Mouse (Mus musculus) left cerebral cortex, adult 9 months (tissue): ENCODE results near the gene Stau1.
"Not testable (repeated sequence)": the region's sequence is repeated elsewhere in the genome, so short reads cannot be mapped to it uniquely, and the experiment has no call there.

Experiments
- DNase-seq, 2 experiments: peaks; one replicate each; pipeline ENCODE4 v3.0.0; 2022; ENCODE audit warnings: low spot score in 2 of 2

Gene Stau1

DNA sequence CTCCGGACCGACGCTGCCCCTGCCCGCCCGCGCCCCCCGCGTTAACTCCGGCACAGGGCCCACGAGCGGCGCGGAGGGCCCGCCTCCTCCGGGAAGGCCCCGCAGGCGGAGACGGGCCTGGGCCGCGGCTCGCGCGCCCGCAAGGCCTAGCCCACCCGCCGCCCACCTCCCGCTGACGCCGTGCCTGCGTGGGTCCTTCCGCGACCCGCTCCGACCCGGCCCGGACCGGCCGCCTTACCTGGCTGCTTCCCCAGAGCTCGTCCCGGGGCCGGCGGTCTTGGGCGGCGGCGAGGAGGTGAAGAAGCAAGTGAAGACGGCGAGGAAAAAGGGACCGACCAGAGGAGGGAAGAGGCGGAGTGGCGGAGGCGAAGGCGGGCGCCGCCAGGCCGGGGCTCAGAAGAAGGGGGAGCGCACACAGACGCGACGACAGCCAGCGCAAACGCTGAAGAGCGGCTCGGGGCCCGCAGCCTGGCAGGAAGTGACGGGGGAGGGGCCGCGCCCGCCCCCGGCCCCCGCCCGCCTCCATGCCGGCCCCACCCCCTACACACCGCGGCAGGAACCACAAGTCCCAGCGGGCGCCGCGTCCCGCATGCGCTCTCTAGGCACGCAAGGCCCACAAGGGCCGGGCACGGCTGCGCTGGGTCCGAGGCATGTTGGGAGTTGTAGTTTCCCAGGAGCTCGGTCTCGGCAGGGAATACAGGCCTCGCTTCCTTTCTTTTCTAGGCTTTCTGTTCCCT, at the start of gene Stau1:
TSS of gene Stau1 (minus strand) at position 504 of the 737 bp plus-strand sequence.
- peak; percentile 88 to 96 for DNase-seq

DNA sequence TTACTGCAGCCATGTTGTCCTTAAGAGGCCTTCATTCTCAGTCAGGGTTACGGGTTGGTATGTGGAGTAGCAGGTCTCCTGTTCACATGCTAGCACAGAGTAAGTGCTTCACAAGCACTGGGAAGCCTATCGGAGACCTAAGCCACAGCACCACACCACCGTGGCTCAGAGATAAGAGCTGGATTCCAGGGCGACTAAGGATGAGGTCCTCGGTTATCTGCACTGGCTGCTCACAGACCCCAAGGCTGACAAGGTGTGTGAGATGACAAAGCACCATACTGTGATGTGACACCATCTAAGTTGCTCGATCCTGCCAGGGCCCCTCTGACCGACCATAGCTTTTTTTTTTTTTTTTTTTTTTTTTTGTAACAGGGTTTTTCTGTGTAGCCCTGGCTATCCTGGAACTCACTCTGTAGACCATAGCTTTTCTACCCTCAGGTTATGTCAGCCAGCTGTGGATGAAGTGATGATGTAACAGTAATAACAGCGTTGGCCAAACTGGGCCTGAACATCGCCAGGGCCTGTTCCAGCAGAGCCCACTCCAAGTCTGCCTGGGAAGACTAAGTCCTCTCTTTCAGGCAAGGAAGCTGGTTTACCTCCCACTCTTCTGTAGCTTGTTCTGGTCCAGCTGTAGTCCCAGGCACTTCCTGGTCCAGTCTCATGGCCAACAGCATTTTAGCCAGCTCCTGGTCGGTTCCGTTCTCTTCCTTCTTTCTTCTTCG, 47.5 kb upstream of the Stau1 start:
- DNase-seq, result no peak

DNA sequence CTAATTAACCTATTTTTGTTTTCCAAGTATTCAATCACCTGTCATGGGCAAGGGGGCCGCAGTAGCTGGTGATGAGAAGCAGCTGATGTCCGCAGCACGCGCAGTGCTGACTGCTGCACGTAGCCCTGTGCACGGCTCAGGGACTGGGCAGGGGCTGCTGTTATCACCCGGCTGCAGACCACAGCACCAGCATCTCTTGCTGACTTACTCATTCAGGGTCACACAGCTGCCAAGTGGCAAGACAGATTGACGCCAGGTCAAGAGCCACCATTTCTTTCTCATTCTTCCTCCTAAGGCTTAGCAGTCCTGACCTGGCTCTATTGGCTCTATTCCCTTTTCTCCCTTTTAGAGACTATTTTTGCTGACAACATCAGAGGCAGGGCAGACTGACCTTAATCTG, 43.3 kb upstream of the Stau1 start:
- DNase-seq, result no peak

DNA sequence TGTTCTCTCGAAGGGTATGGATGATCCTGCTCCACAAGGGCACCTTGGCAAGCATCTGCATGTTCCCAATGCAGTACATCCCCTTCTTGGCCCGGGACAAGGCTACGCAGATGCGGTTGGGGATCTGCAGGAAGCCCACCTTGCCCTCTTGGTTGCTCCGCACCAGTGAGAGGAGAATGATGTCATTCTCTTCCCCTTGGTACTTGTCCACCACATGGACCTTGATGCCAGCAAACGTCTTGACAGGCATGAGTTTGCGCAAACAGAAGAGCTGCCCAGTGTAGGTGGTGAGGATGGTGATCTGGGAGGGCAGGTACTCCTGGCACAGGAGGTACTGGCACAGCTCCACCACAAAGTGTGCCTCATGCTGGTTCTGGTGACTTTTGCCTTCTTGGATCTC, 42.6 kb upstream of the Stau1 start:
- no peak for DNase-seq

DNA sequence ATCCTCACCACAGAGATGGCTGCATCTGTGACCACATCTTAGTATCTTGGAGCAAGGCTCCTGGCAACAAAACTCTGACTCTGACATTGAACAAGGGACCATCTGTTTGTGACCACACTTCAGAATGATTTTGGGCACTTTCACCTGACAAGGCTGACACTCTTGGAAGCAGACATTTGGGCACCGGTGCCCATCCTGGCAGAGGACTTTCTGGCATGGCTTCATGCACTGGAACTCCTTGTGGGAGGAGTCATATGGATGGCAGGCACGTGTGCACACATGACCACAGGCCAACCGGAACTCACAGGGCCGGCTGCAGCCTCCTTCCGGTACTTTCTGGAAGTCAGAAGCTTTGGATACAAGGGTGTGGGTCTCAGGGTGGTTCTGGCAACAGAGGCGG, 42.2 kb upstream of the Stau1 start:
- no peak for DNase-seq

DNA sequence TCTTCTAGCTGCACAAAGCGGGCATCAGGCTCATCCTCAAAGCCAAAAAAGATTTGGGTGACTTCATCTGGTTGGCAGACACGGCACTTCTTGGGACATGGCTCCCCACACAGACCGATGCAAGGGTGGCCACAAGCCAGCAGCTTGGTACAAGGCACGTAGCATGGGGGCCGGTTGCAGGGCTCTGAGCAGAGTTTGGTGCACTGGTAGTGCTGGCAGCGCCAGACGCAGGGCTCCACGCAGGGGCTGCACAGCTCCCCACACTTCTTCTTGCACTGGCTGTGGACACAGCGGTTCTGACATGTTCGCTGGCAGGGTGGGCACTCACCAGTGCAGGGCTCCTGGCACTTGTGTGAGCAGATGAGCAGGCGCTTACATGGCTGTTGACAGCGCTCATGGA, 41.6 kb upstream of the Stau1 start:
- DNase-seq, result no peak

DNA sequence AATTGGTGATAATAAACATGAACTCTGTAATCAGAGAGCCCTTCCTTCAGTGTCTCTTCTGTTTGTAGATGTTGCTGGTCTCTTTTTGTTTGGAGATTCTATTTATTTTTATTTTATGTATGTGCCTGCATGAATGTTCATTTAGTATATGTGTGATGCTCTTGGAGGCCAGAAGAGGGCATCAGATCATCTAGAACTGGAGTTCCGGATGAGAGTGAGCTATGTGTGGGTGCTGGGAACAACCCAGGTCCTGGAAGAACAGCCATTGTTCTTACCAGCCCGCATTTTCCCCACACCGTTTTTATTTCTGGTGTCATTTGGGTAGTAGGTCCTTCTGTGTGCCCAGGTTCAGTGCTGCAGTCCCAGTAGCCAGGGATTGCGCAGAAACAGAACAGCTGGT, 34.4 kb upstream of the Stau1 start:
- no peak for DNase-seq

DNA sequence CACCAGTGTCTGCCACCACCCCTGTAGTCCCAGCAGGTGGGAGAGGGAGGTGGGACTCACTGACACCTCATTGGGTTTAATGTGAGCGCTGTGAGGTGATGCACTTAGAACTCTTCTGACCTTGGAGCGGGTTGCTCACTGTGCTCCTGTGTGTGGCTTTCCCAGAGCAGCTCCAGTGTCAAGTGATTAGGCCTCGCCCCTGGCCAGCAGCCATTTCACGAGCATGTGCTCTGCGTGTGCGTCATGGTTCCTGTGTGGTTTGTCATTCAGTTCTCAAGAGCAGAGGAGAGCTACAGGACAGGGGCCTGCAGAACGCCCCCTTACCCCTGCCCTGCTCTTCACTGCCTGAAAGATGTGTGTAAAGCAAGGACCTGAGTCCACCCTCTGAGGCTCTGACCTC, 32.5 kb upstream of the Stau1 start:
- DNase-seq, result no peak

DNA sequence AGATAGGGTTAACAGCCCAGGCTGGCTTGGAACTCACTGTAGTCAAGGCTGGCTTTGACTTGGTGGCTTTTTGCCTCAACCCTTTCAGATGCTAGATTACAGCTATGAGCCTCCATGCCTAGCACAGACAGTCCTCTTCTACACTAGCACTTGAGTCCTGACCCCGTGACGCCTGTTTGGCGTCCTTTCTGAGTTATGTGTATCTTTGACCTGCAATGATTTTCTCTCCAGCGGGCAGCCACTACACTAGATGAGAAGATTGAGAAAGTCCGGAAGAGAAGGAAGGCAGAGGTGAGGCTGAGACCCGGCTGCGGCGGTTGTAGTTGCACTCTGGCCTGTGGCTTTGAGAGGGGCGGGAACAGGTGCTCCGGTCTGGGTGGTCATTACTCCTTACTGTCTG, 23.3 kb upstream of the Stau1 start:
- DNase-seq, result no peak

DNA sequence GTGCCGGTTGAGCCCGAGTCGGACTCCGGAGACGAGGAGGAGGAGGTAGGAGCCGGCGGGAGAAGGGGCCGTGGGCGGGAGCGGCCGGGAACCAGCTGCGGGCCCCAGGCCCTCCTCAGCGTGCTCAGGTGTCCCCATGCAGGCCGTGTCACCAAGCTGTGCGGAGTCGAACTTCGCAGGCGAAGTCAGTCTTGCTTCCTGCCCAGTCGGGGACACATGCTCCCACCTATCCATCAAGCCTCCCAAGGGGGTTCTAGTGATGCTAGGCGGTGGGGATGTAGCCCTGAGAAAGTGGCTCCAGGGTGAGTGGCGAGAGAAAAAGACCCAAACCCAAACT, 19.3 kb upstream of the Stau1 start:
- DNase-seq, result no peak

DNA sequence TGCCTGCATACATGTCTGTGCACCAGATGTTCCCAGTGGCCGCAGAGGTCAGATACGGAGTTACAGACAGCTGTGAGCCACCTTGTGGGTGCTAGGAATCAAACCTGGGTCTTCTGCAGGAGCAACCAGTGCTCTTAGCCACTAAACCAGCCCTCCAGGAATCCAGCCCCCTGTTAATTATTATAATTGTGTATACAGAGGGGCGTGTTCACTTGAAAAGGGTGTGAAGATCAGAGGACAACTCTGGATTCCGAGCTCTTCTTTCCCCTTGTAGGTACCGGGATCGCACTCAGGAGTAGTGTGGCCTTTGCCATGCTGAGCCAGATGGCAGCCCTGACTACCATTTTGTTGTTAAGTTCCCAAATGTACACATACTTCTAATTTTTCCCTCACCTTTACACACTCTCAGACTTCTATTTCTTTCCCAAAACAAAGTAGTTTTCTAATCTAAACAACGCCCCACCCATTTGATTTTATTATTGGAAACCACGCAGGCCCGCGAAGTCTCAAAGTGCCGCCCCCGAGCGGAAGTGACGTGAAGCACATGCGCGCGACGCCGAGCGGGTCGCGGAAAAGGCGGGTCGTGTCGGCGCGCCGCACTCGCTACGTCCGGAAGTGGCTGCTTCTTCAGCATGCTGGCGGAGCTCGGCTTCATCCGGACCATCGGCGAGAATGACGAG, 18.7 kb upstream of the Stau1 start, which contains the start of gene Ddx27:
TSS of gene Ddx27 (plus strand) at position 492 of the 680 bp plus-strand sequence.
- peak; percentile 66 to 93 for DNase-seq

DNA sequence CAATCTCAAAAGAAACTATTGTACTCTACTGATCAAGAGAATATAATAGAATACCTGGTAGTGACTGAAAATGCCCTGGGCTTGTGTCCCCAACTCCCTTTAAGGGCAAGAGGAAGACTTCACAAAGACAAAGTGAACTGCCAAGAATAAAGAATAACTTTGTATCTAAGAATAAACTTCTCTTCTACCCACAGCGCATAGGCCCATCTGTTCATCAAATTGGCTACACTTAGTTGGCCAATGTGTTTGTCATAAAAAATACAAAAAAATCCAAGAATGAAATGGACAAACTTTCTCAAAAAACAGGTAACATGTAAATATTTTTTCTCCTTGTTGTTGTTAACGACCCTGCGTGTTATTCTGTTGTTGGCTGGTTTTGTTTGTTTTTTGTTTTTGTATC, 14.4 kb upstream of the Stau1 start:
- no peak for DNase-seq

DNA sequence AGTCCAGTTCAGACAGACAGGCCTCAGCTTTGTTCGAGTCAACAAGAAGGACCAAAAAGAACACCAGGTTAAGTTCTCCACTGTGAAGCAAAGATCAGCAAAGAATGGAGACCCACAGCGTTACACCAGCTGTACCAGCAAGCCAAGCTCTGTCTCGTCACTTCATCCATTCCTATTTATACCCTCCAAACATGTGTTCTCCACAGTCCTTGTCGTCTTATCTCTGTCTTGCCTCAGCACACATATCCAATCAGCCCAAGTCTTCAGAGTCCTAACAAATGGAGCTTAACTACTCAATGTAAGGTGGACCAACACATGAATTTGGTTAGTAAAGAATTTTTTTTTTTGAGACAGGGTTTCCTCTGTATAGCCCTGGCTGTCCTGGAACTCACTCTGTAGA, 13.4 kb upstream of the Stau1 start:
- DNase-seq, result no peak

DNA sequence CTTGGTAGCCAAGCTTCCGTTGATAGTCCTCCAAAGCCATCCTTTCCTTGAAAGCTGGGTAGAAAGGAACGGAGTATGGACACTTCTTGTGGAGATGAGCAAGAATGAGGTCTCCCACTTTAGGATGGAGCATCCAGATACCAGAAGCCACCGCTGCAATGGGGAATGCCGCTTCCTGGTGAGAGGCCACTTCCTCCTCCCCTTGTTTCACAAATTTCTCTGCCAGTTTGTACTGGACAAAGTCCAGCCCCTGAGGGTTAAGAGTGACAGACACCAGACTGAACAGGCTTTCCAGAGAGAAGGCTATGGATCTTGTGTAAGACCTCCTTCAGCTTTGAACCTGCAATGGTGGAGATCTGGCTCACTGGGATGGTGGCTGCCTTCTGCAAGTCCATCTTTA, 11.5 kb upstream of the Stau1 start:
- DNase-seq, result not testable (repeated sequence)

DNA sequence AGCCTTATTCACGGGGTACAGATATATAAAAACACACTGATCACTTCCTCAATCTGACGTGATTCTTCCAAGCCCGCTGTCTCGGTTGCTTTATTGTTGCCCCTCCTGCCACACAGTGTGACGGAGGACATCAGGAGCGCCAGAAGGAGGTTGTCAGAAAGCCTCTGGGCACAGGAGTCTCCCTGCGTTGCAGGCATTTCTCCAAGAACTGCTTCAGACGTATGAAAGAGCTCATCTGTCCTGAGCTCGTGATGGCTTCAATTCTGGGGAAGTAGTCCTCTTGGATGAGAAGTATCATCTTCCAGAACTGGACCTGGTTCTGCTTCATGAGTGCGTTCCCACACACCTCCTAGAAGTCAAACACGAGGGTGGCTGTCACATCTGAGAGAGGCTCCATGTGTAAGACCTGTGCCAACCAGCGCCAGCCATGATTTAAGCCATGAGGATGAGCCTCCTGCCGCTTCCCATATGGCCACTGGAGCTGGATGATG, 10.9 kb upstream of the Stau1 start:
- peak in 1 of 2 experiments; percentile 20 for DNase-seq

DNA sequence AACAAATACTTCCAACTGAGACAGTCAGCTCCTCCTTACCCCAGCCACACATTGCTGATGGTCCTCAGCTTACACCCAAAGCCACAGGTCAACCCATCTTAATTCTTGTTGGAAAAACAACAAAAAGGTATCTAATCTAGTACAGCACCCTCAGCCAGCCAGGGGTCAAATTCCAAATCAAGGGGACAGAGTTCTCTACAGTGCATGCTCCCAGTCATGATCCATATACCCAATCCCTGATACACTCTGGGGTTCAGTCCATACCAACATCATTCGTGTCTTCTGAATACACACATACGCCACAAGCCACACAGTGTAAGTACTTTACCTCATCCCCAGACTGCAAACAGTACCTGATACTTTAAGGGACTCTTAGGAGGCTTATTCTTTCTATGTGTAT, 10.3 kb upstream of the Stau1 start:
- no peak for DNase-seq

DNA sequence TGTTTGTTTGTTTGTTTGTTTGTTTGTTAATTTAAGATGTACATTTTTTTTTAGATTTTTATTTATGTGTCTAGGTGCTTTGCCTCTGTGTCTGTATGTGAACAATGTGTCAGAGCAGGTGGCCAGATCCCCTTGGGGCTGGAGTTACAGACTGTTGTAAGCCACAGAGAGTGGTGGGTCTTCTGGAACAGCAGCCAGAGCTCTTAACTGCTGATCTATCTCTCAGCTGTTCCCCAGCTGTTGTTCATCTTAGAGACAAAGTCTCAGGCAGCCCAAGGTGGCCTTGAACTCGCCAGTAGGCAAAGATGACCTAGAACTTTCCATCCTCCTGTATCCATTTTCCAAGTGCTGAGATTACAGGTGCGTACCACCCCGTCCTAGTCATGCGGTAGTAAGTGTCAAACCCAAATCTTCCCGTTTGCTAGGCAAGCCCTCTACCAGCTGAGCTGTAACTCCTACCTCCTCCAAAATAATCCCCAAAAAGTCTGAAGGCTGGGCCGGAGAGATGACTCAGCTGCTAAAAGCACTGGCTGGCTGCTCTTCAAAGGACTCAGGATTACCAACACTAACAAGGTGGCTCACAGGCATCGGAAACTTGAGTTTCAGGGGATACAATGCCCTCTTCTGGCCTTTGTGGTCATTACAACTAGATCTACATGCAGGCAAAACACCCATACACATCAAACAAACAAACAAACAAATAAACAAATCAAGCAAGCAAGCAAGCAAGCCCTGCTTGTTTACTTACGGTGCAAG, 8.2 kb upstream of the Stau1 start:
- DNase-seq, result peak in 1 of 2 experiments; percentile 88

DNA sequence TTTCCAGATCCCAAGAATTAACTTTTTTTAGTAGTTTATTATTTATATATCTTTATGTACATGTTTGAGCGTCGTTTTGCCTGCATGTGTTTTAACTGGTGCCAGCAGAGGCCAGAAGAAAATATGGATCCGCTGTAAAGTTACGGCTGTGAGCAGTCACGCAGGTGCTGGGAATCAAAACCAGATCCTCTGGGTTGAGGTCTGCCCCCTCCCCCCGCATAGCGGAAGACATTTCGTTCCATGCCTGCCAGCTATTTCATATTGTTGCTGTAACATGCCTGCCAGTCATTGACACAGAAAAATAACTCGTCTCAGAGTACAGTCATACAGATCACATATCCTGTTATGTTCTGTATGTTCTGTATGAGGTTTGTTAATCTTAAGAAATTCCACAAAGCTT, 5.4 kb upstream of the Stau1 start:
- DNase-seq, result no peak

DNA sequence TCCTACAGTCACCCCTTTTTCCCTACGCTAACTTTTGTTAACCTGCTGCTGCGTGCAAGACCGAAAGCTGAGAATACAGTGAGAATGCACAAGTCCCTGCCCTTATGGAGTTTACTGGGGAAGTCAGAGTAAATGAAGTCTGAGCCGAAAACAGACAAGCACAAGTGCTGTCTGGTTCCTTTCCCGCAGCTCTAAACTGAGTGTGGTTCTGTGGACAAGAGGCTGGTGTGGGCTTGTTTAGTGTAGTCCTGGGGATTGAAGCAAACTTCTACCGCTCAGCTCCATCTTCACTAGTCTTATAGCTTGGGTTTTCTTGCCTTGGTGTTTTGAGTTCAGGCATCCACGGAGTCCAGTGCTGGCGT, 415 bp upstream of the Stau1 start:
- DNase-seq, result no peak

DNA sequence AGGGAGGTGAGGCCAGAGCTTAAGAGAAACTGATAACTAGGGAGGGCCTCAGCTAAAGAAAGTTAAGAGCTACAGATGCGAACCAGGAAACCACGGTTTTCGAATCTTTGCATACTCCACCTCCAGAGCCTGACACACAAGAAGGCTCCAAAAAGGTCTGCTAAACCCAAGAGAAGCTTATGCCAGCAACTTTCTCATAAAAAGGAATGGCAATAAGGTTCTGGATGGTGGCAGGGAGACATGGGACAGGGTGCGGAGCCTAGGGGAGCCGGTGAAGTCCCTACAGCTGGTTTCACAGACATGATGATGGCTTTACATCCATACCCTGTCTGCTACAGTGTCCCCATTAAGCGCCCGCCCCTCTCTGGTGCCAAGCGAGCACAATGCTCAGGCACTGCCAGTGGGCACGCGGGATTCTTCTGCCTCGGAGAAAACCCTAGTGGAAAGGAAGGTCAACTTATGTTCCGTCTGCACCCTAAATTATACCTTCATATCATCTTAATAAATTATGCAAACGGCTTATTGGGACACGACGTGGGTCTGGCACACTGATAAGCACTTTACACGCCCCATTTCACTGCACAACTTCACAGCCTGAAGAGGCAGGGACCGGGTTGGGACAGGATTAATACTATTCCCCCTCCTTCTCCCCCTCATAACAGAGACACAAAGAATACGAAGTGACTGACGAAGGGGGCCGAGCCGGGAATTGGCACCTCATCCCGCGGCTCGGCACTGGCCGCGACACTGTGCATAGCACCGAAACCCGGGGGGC, 891 bp downstream of the Stau1 start:
- peak in 1 of 2 experiments; percentile 35 for DNase-seq

DNA sequence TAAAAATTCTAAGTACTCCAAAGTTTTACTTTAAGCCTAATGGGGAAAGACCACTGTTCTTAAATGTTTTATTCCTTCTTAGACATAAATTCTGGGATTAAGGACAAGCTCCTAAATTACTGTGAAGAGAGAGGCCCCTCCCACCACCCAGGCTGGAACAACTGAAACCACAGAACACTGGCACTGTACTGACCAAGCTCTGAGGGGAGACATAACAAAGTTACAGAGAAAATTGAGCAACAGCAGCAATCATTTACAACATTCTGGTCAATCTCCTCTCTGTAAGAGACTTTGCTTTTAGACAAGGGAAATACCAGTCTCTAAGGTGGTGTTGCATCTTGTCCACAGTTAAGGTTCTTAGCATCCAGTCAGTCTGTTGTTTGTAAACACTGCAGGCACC, 4.2 kb downstream of the Stau1 start:
- DNase-seq, result no peak
